8 mouse cellular contexts compared by ENCODE assay signal in genomic region chr8:12757231-12757940, GRCm38 (mm10). TPM values are rescaled to one million over a fixed set of nuclear protein-coding genes. Genes with fewer than 3 reads are reported as not detected.
DNase-seq lines count a peak whose midpoint lies in the region; ATAC-seq and TF ChIP-seq lines count a peak whose summit lies in the region.

No protein-coding gene starts in this region.

- peak overlapping the region; percentile 42; the same call in 1 of the 2 replicates for H3K27ac ChIP-seq in cortical plate, adult 2 months (ENCODE audit: insufficient read depth, low read length)
- peak overlapping the region; percentile 81 for H3K27ac ChIP-seq in heart, embryonic 16.5 days (ENCODE audit: low read length)
- H3K27ac ChIP-seq in midbrain, embryonic 12.5 days (replicated peaks) = no peak overlapping the region

- H3K4me1 ChIP-seq in cortical plate, adult 2 months (ENCODE audit: control insufficient read depth, insufficient read depth, low read length) = peaks cover 2% of the 10 kb centered on the region; the same call in 1 of the 2 replicates
- peaks cover 27% of the 10 kb centered on the region for H3K4me1 ChIP-seq in heart, embryonic 16.5 days (ENCODE audit: control insufficient read depth, insufficient read depth, low read length)
- peaks cover 24% of the 10 kb centered on the region for H3K4me1 ChIP-seq in midbrain, embryonic 12.5 days

- ATAC-seq in heart, embryonic 16.5 days (replicated peaks; ENCODE audit: extremely low read depth, insufficient read depth, low FRiP score) = no peak; the same call in 1 of the 2 replicates
- peak; percentile 69 for ATAC-seq in midbrain, embryonic 12.5 days (ENCODE audit: low FRiP score, low read depth)

- no peaks in the 10 kb centered on the region for H3K36me3 ChIP-seq in heart, embryonic 16.5 days (ENCODE audit: control insufficient read depth, insufficient read depth)
- no peaks in the 10 kb centered on the region for H3K36me3 ChIP-seq in midbrain, embryonic 12.5 days

- DNase-seq in adrenal gland, adult 18-20 months (ENCODE audit: low spot score in 2 of 2) = peak; percentile 37 to 50
- no peak for DNase-seq in adrenal gland, adult 8-10 months
- peak; percentile 20 for DNase-seq in NIH3T3 (ENCODE audit: low read depth)
- peak; percentile 34 to 48 for DNase-seq in layer of hippocampus, postnatal 10 days (ENCODE audit: low spot score in 2 of 2)
- peak; percentile 17 to 24 for DNase-seq in thymus, adult 18-20 months

- peak overlapping the region; percentile 93 for H3K9ac ChIP-seq in heart, embryonic 16.5 days (ENCODE audit: low read length)
- peak overlapping the region; percentile 91 for H3K9ac ChIP-seq in midbrain, embryonic 12.5 days (replicated peaks)

- TF ChIP-seq CTCF in cortical plate, adult 2 months (IDR thresholded peaks at IDR 0.05; ENCODE audit: extremely low read depth, insufficient read depth, low read length) = no peak

- no peaks in the 10 kb centered on the region for H3K27me3 ChIP-seq in heart, embryonic 16.5 days (ENCODE audit: control insufficient read depth, insufficient read depth, low read length)
- 0 out of 2 replicates have a peak, but pooled peaks cover 22% of the 10 kb centered on the region for H3K27me3 ChIP-seq in midbrain, embryonic 12.5 days

- peak overlapping the region; percentile 82 for H3K4me2 ChIP-seq in heart, embryonic 16.5 days (ENCODE audit: low read depth, low read length)
- peak overlapping the region; percentile 93 for H3K4me2 ChIP-seq in midbrain, embryonic 12.5 days (replicated peaks)

- peak overlapping the region; percentile 69 for H3K4me3 ChIP-seq in cortical plate, adult 2 months (ENCODE audit: insufficient read depth, low read length)
- peak overlapping the region; percentile 85 for H3K4me3 ChIP-seq in heart, embryonic 16.5 days (ENCODE audit: low read length)
- H3K4me3 ChIP-seq in midbrain, embryonic 12.5 days = peak overlapping the region; percentile 69

- 1% methylated on average over 61 of the region's 61 CpGs for WGBS in heart, embryonic 16.5 days
- under 1% methylated on average over 47 of the region's 61 CpGs for WGBS in midbrain, embryonic 12.5 days

- no peaks in the 10 kb centered on the region for H3K9me3 ChIP-seq in heart, embryonic 16.5 days (replicated peaks; ENCODE audit: control insufficient read depth, low read length)
- H3K9me3 ChIP-seq in midbrain, embryonic 12.5 days = no peaks in the 10 kb centered on the region

- no peak for TF ChIP-seq POLR2A in cortical plate, adult 2 months (IDR thresholded peaks at IDR 0.05; ENCODE audit: extremely low read depth, insufficient read depth, low read length)

RNA-seq across cellular contexts. Expression of gene Atp11a, which starts 0.6 kb away (rescaled TPM):
- total RNA-seq in adrenal gland, adult 18-20 months (2021) = 100 to 1,000 TPM; 123 to 129 TPM
- total RNA-seq in adrenal gland, adult 8-10 months (2022) = 100 to 1,000 TPM; 139 to 237 (median 193) TPM
- polyA plus RNA-seq in cortical plate, adult 2 months (2012; rRNA removed) = 40.1 and 44.3 TPM in 2 replicates
- 10.8 and 13.2 TPM in 2 replicates for polyA plus RNA-seq in heart, embryonic 16.5 days (2015; fragmentation: Nextera tagmentation; extraction: Ambion mirVana)
- total RNA-seq in layer of hippocampus, postnatal 10 days (2021) = 10 to 100 TPM; 61.5 to 65.5 TPM
- polyA plus RNA-seq in midbrain, embryonic 12.5 days (2016; fragmentation: Nextera tagmentation; extraction: Ambion mirVana) = 15.2 and 16.5 TPM in 2 replicates
